Mouse (Mus musculus) urinary bladder, postnatal 36 days (tissue): ENCODE data around the gene Nav3.

ENCODE experiments used
- DNase-seq, 2 experiments: peaks; one replicate each; pipeline ENCODE4 v3.0.0; 2022; ENCODE audit warnings: low spot score in 2 of 2, mixed read lengths in 1 of 2

The Nav3 gene

DNA sequence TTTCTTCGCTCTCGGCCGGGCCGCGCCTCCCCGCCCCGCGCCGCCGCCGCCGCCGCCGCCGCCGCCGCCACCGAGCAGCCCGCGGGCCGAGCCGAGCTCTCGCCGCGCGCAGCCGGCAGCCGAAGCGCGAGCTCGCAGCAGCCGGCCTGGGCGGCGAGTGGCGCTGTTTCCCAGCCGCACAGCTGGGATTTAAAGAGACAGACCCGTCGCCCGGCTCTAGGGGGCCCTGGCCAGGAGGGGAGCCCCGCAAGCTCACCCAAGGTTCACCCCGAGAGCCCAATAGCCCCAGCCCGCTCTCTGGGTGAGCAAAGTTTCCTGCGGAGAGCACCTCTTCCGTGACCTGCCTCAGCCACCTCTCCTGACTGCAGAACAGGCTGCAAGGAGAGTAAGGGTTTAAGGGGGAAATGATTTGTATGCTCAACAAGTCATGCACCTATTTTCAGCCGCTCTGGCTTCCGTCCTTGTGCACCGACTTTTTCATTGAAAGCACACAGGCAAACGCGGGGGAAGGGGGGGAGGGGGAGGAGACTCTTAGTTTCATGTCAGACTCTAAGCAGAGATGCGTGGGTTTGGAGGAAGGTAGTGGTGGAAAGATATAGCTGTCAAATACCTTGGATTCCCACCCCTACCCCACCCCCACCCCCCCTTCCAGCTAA is at the start of gene Nav3:
Gene Nav3, minus strand, starts transcription at position 367 of the 656 bp plus-strand sequence.
- DNase-seq, result peak; percentile 23 to 41

DNA sequence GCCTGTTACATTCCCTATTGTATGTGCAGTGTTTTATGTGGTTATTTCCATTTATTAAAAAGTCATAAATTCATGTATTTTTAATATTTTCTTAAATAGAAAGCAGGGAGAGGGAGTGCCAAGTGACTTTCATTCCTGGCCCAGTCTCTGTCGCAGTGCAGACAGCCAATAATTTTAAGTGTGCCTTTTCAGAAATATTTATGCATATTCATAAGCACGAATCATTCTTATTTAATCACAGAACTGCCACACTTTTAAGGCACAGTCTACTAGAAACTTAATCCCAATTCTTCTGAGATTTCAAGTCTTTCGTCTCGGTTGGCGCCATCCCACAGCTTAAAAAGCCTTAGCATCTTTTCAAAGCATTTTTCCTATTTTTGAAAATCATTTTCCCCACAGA is 29.3 kb upstream of the Nav3 start:
- no peak for DNase-seq

DNA sequence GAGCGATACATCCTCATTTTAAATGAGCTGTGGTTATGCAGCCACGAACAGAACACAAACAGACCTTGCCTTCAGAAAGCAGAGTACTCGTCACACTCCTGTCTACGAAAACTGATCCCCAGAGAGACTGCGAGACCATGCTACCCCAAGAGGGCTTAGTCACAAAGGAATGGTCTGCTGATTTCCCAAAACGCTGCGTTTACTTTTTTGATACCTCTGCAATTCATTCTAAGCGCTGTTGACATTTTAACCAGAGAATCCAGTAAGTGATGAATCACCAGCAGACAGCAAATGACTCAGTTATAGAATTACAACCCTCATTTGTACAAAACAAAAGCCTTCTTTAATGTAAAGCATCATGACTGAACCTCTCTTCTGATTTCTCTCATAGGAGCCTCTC is 28.8 kb upstream of the Nav3 start:
- DNase-seq, result no peak

DNA sequence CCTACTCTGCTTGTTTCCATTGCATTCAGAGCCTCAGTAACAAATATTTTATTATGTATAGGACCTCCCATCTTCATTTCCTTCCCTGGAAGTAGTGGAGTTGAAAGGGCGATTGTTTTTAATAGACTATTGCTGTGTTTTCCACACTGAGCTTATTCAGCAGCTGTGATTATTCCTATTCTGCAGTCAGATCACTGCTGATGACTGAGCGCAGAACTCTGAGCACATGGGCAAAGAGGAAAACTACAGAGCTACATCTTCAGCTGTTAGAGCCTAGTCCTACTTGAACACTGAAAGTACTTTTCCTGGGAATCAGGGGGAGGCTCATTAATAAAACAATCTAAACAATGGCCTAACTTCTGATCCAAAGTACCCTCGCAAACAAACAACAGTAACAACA is 23.2 kb upstream of the Nav3 start:
- no peak for DNase-seq

DNA sequence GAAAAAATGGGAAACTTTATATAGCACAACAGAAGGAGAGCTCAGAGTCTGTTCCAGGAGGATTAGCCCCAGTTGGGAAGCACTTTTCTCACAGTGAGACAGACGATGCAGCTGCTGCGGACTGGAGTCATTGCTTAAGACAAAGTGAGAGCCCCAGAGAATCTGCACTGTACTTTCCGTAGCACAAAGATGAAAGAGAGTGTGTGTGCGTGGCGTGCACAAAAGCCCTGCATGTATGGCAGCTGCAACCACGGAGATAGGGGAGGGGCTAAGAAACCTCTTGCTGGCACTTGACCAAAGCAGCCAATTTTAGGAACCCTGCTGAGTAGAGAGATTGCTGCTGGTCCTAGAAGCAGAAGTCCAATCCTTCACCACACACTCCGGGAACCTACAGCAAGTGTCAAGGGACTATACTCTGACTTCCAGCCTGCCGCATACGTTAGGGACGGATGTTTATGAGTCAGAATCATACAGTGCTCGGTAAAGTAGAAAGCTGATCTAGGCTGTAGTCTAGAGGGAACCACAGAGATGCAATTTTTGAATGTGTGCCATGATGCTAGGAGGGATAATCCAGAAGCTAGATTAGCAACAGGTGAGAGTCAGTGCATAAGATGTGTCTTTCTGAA is 21.8 kb upstream of the Nav3 start:
- DNase-seq, result no peak

DNA sequence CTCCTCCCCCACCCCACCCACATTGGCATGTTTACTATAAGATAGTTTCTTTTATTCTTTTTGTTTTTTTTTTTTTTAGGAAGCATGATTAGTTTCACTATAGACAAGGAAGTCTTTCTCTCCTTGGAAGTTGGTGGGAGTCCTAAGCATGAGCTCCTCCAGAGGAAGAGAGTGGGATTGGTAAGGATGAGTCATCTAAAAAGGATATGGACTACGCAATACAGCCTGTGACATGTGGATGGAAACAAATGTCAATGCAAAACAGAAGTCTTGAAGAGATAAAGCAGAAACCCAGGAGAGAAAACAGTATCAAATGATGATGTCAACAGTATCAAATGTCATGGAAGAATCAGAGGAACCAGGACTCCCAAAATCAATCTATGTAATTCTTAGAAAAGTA is 18.1 kb upstream of the Nav3 start:
- no peak for DNase-seq

DNA sequence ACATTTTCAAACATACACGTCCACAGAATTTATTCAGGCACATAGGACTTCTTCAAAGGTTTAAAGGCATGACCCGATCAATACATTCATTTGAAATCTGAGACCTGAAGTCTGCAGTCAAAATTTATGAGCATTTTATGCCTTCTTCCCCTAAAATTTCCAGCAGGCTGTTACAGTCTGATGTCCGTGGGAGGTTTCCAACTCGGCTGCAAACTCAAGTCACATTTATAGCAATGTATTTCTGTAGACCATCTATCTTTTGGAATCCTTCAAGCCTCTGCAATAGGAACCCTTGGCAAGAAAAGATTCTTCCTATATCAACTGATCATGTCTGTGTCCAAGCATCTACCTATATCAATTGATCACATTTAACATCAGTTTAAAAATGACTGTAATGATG is 13.4 kb upstream of the Nav3 start:
- DNase-seq, result no peak

DNA sequence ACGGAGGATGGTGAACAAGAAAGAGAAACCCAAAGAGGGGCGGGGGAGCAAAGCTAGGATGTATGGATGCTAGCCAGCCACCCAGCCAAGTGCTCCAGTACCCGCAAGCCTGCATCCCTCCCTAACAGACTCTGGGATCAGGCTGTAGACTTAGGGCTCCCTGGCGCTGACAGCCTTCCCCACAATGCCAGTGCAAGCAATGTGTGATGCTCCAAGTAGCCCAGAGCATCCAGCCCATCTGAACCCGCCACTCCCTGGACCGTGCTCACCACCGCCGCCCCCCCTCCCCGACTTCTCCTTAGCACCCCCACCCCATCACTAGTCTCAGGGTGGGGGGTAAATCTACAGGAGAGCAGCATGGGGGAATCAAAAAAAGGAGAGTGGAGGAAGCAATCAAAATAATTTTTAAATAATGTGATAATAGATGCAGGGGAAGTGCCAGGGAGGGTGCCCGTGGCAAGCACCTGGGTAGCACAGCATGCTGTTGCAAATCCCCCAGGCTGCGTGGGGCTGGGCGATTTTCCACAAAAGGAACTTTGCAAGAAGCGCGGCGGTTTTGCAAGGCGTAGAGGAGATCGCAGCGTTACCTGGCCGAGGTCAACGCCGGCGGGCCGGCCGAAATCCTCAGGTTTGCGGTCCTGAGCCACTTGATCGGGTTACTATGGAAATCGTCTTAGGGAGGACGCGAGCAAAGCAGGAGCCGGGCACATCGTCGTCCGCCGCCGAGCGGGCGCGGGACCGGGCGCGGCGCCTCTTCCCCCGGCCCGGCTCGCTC is 754 bp downstream of the Nav3 start:
- peak; percentile 0 to 3 for DNase-seq

DNA sequence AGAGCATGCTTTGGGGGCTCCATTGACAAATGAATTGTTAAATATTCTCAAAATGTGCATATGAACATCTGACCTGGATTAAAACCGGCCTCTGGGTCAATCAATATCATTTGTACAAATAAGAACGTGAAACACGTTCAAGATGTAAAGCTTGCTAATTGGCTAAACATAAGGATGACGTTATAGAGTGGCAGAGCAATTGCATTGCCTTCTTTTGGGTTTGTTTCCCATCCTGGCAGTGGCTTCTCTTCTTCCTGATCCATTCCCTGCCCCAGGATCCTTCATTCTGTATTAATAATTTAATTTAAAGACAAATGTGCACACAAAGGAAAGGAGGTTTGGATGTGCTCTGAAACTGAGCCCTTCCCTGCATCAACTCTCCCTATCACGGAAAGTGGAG is 2.4 kb downstream of the Nav3 start:
- no peak for DNase-seq

DNA sequence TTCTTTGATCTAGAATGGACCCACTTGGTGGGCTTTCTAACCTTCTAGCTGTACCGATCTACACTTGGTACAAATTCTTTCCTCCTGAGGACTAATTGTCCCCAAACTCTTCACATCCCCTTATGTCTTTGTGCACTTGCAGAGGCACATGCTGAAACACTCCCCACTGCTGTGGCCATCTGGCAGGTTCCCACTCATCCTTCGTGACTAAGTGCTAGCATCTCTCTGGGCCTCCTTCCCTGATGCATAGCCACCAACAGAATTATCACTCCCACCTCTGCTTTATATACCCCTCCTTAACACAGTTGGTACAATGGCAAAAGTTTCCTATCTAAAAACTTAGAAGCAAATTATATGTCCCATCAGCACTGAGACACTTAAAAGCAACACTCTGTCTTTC is 15.6 kb downstream of the Nav3 start:
- DNase-seq, result no peak

DNA sequence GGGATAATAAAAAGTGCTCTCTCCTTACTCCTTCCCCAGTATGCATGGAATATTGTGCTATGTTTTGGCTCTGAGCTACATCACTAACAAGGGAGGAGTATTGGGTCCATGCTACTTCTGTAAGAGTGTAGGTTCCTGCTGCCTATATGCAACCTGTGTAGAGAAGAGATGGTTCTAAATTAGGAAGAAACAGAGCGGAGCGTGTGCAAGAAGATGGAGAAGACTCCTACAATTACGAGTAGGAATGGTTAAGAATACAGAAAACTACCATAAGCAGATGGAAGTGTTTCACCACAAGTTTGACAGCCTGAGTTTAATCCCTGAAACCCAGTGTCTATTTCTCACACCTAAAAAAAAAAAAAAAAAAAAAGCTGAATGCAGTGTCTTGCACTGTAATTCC is 24.9 kb downstream of the Nav3 start:
- no peak for DNase-seq

DNA sequence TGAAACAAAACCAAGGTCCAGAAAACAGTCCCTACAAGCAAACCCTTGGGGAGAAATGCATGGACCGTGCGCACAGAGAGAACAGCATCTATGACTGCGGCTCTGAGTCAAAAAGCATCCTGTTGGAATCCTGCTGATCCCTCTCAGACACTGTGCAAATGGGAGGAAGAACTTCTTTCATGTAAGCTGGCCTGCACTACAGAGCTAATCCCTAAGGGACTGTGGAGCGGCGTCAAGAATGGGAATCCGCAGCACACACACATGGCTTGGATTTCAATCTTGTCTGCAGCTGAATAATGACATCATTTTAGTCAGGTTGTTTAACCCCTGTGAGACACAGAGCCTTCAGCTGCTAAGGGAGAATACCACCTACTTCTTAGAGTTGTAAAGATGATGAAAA is 26.4 kb downstream of the Nav3 start:
- DNase-seq, result no peak

DNA sequence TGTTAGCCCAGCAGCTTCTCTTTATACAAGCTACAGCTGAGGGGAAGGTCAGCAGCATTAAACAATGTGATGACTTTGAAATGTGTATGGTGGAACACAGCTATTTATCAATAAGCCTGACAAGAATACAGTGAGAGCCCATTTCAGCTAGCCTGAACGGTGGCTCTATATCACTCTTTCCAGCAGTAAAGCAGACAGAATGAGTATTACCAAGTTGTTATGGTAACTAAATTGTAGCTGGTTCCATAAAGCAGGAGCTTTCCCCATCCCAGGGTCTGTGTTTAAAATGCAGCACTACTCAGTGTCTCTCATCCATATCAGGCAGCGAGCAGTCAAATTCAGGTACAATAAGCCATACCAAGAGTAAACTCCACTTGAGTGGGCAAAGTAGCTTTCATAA is 27.0 kb downstream of the Nav3 start:
- DNase-seq, result no peak

DNA sequence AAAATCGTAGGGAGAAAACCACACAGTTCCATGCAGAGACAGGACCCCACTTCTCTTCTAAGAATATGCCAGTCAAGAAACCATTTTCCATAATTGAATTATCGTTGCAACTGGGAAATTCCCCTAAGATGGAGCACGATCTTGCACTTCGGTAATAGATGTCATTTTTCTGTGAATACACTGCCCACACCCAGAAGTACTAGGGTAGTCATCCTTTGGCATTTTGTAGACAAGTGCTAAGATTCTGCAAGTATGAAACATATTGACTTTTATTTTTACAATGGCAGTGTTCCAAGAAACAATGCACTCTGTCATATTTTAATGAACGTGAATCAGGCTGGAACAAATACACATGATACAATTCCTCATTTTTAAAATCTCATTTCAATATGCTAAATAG is 34.5 kb downstream of the Nav3 start:
- DNase-seq, result no peak

DNA sequence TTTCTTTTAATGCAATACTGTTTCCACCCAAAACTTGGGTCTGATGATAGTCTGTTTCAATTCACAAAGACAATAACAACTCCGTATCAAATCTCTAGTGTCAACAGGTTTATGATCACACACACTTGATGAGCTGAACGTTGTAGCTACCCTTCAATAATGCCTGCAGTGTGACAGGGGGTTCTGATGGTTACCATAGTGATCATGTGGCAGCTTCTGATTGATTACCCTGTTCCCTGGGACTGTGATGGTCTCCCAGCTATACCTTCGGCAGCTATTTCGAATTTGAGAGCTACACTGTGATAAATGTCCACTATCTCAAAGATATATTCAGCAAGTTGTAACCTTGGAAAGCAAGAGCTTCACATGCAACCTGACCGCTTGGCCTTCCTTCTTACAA is 39.0 kb downstream of the Nav3 start:
- DNase-seq, result no peak

DNA sequence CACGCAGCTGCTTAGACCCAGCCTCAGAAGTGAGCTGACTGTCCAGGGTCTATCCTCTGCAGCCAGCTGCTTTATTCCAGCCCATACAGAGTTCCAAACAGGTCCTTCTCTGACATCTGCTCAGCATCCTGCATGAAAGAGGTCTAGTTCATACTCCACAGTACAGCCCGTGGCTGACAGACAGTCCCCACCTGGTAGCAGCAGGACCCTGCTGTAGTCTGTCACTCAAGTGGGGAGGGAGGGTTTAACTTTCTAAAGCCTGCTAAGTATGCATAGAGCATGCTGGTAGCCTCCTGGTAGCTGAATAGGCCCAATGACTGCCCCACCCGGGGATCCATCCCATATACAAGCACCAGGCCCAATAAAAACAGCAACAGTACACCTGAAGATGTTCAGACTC is 40.4 kb downstream of the Nav3 start:
- DNase-seq, result no peak

DNA sequence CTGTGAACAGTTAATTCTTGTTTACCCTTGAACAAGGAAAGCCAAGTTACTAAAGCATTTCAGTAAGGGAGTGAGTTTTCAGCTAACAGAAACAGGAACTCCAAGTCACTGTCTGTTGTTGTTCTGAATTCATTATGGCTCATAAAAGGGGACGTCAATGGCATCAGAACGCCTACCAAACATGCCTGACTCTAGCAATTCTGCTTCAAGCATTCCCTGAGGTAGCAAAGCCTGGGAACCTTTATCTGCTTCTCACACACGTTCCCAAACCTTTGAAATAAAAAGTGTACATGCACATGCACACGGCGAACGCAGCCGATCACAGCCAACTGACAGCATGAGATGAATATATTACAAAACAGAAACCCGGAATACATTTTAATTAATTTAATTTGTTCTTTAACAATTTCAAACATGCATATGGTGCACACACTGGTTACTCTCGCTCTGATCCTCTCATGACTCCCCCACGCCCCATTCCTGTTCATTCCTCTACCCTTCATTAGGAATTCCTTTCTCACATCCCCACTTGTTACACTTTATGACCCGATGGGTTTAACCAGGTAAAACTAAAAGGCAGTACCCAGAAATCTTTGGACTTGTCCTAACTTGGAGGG is 42.6 kb downstream of the Nav3 start:
- no peak for DNase-seq

DNA sequence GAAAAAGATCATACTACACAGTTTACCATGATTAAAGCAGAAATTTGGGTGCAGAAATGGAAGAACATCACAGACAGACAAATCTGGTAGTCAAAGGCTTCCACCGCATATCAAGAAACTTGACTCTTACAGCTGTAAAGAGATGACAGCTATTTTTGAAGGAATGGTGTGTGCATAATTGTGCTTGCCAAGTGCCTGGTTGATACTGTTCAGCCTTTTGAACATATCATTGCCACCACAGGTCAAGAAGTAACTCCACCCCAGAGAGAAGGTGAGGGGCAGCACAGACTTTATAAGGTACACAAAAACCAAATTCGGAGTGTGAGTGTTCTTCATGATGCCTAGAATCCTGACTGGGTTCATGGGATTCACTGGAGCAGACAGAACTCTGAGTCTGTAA is 53.1 kb downstream of the Nav3 start:
- DNase-seq, result no peak

DNA sequence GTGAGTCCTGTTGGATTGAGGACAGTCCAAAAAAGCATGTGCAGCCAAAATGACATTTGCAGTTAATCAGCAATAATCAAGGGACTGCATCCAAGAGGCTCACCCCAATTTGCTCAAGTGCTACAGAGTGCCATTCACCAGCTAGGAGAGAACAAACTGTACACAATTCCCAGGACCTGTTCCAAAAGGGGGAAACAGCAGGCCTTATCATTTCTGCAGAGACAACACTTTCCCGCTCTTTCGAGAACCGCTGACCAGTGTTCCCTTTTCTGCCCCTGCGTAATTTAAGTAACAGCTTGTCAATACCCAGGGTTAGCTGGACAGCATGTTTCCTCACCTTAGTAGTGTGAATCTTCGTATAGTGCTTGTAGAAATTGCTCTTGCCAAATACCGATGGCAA is 55.4 kb downstream of the Nav3 start:
- DNase-seq, result no peak

DNA sequence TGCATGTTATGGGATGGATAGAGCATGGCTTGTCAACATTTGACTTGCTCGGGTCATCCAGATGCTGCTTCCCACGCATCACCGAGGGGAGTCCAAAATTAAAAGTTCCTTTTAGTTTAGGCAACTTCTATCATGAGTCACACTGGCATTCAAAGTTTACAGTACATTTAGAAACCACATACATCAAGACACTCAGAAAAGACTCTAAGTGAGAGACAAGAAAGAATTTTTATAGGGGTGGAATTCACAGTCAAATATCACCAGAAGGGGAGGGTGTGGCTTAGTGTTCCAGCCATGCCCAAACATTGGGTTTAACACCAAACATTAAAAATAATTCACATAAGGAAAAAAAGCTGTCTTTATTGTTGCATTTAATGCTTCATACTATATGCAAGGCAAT is 57.4 kb downstream of the Nav3 start:
- DNase-seq, result no peak

DNA sequence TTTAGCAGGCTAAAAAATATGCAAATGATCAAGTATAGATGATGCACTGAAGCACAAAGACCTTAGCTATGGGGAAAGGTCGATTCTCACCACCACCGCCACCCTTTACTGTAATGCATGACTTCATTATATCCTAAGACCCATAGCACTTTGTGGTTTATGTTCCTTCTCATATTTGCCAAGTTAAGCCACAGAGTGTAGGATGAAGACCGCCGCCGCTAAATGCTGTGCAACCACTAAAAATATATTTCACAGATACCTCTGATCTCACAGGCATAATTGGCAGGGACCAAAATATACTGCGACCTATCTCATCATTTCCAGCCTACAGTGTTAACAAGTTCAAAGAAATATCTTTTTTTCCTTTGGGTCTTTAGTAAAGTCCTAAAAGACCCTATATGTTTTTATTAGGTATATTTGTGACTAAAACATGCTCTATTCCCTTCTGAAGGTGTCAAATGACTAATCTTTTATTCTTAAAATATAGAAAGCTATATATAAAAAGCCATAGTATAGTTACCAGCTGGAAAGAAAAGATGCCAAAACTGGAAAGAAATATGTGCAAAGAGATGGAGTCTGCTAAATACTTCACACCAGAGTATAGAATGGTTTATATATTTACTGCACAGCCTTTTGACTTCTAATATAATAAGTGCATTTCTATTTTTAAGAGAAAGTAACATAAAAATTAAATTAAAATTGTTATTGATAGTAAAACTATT is 69.4 kb downstream of the Nav3 start:
- DNase-seq, result no peak
